ENCODE assay signal across 13 mouse cellular contexts in genomic region chr9:9288140-9288539, GRCm38 (mm10).
"Had no signal": no experiment of that assay in that cellular context is flagged by ENCODE, and none has a peak within 500 bp of the region (broad histone marks: within the 10 kb centered on the region; RNA-seq: fewer than 3 reads in every experiment).

No protein-coding gene starts in this region.

- DNase-seq: lung, adult 18-20 months; lung, embryonic 14.5 days; lung, postnatal 10 days; lung, postnatal 4 days; midbrain, embryonic 14.5 days; right cerebral cortex, postnatal 14 days; thymus, adult 18-20 months; thymus, postnatal 14 days; thymus, postnatal 36 days had no signal

- H3K27me3 ChIP-seq: midbrain, embryonic 12.5 days; neural tube, embryonic 13.5 days; neural tube, embryonic 15.5 days had no signal

- ATAC-seq: midbrain, embryonic 16.5 days had no signal
